Mouse (Mus musculus) hindbrain, embryonic 13.5 days (tissue): Measurements from ENCODE around the gene Timp2. TPM values are rescaled to one million over a fixed set of nuclear protein-coding genes. Genes with fewer than 3 reads are reported as not detected.
A peak's percentile ranks its signal among the peaks of the same experiment; 100 is the strongest.

ENCODE experiments used
- ATAC-seq: fragments of 200-750 bp; cut with Nextera tagmentation; 2 replicates; pipeline ENCODE4 v1.8.0; 2017; ENCODE audit warnings: moderate TSS enrichment; ENCODE audit not compliant: low FRiP score
- H3K27ac ChIP-seq: fragments of 300-500 bp; sonication (generic); 2 replicates; pipeline ENCODE4 v1.5.1; 2015; ENCODE audit warnings: inconsistent platforms, mild to moderate bottlenecking, moderate library complexity
- H3K27me3 ChIP-seq: fragments of 300-500 bp; sonication (generic); 2 replicates; pipeline ENCODE4 v1.6.1; 2015; ENCODE audit warnings: mild to moderate bottlenecking, inconsistent platforms
- H3K36me3 ChIP-seq: fragments of 300-500 bp; sonication (generic); 2 replicates; pipeline ENCODE4 v1.6.1; 2015; ENCODE audit warnings: mild to moderate bottlenecking, inconsistent platforms
- H3K4me1 ChIP-seq: fragments of 300-500 bp; sonication (generic); replicated peaks from 2 replicates; pipeline ENCODE4 v1.6.1; 2015; ENCODE audit warnings: inconsistent platforms
- H3K4me2 ChIP-seq: fragments of 300-500 bp; sonication (generic); 2 replicates; pipeline ENCODE4 v1.6.1; 2015; ENCODE audit warnings: inconsistent platforms, mild to moderate bottlenecking, moderate library complexity
- H3K4me3 ChIP-seq: fragments of 300-500 bp; sonication (generic); 2 replicates; pipeline ENCODE4 v1.5.1; 2015; ENCODE audit warnings: mild to moderate bottlenecking, inconsistent platforms
- H3K9ac ChIP-seq: fragments of 300-500 bp; sonication (generic); 2 replicates; pipeline ENCODE4 v1.6.1; 2015; ENCODE audit warnings: mild to moderate bottlenecking, inconsistent platforms
- H3K9me3 ChIP-seq: fragments of 300-500 bp; sonication (generic); 2 replicates; pipeline ENCODE4 v1.6.1; 2016; ENCODE audit warnings: inconsistent platforms
- WGBS: fragments of 180-500 bp; shearing (Covaris S2); methylation state at CpG from one replicate; pipeline ENCODE4 v1.1.7; 2015; 5-methylcytosine and 5-hydroxymethylcytosine counted together
- polyA plus RNA-seq: library from polyadenylated mRNA; unstranded; fragments of >200 nt; fragmentation: Nextera tagmentation; extraction: Ambion mirVana; gene quantifications from 2 replicates; pipeline ENCODE4 v1.2.1, GENCODE M21; 2015

Timp2 gene
- 45.7 and 48.1 TPM in 2 replicates for polyA plus RNA-seq

GRCm38 (mm10) chr11:118355640-118356039 lies at the start of gene Timp2:
Gene Timp2 (minus strand): TSS chr11:118355740.
- H3K27me3 ChIP-seq: no peaks in the 10 kb centered on the region
- peak within 1 kb of the TSS; percentile 82 for H3K4me3 ChIP-seq
- peak within 1 kb of the TSS; percentile 92 for H3K27ac ChIP-seq
- 27% methylated on average over 6 of the region's 6 CpGs for WGBS
- peak within 1 kb of the TSS; percentile 84 for H3K4me2 ChIP-seq
- H3K36me3 ChIP-seq: no peaks in the 10 kb centered on the region
- ATAC-seq: no peak; the same call in 1 of the 2 replicates
- no peaks in the 10 kb centered on the region for H3K9me3 ChIP-seq
- H3K4me1 ChIP-seq: peaks cover 38% of the 10 kb centered on the region
- peak within 1 kb of the TSS; percentile 92 for H3K9ac ChIP-seq

DNA sequence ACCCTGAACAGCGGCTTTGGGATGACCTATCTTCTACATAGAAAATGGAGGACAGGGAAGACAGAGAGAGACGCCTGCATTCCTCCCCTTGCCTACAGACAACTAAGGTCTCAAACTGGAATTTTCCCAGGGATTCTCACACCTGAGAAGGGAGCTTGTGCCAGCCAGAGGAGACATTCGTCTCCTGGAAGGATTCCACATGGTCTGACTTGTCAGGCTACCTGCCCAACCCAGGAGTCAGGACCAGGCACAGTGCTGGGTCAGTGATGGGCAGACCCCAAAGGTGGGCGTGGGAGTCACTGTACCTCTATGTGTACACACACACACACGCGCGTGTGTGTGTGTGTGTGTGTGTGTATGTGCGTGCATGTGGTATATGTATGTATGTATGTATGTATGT lies 49.8 kb upstream of the Timp2 start:
- Histone ChIP-seq H3K9ac (no peak overlapping the region), H3K27ac (no peak overlapping the region), H3K27me3 (no peaks in the 10 kb centered on the region), H3K36me3 (peaks cover 51% of the 10 kb centered on the region), H3K4me2 (no peak overlapping the region), H3K4me3 (no peak overlapping the region), H3K4me1 (peaks cover 12% of the 10 kb centered on the region), H3K9me3 (no peaks in the 10 kb centered on the region)
- 97% methylated on average over 8 of the region's 8 CpGs for WGBS
- ATAC-seq: no peak

DNA sequence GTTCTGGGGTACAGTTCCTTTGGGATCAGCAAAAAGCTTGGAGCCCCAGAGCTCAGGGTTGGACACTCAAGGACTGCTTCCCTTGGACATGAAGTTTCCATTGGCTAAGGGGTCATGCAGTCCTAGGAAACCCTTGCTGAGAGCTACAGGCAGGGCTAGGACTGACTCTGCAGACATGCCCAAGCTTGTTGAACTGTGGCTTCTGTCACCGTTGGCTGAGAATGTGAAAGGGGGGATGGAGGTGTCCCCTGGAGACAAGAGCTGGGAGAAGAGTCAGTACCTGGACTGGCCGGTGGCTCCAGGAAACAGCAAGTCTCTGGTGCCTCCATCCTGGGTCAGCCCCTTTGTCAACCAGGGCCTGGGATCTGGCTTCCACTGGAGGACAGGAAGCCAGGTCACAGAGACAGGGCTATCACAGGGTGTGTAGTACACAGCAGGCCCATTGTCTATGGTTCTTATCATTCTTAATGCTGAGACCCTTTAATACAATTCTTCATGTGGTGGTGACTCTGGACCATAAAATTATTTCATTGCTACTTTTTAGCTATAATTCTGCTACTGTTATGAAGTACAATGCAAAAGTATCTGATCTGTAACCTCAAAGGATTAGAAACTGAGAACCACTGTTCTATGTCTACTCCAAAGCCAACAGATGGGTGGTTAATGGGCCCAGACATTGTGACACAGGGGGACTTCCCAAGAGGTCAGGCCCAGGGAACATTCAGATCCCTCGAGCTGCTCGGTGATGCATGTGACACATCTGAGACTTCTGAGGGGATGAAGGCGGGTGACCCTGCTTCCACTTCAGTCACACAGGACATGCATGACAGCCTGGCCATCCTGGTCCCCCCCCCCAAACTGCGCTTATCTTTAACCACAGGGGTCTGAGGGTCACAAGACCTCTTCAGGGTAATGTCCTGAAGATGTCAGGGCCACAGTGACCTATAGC lies 48.7 kb upstream of the Timp2 start:
- Histone ChIP-seq H3K9me3 (no peaks in the 10 kb centered on the region), H3K4me3 (no peak overlapping the region), H3K9ac (no peak overlapping the region), H3K4me1 (peaks cover 14% of the 10 kb centered on the region), H3K4me2 (no peak overlapping the region), H3K27me3 (no peaks in the 10 kb centered on the region), H3K36me3 (peaks cover 40% of the 10 kb centered on the region), H3K27ac (no peak overlapping the region)
- no peak for ATAC-seq
- WGBS: 70% methylated on average over 6 of the region's 6 CpGs

- H3K36me3 ChIP-seq: peaks cover 31% of the 10 kb centered on the region
- H3K4me1 ChIP-seq: peaks cover 14% of the 10 kb centered on the region
- WGBS: 90% methylated on average over 2 of the region's 2 CpGs
- no peaks in the 10 kb centered on the region for H3K9me3 ChIP-seq
- H3K9ac ChIP-seq: no peak overlapping the region
- H3K4me2 ChIP-seq: no peak overlapping the region
- H3K27ac ChIP-seq: no peak overlapping the region
- no peak overlapping the region for H3K4me3 ChIP-seq
- ATAC-seq: no peak
- no peaks in the 10 kb centered on the region for H3K27me3 ChIP-seq
These were observed 47.6 kb upstream of the Timp2 start for GRCm38 (mm10) chr11:118403183-118403582.

DNA sequence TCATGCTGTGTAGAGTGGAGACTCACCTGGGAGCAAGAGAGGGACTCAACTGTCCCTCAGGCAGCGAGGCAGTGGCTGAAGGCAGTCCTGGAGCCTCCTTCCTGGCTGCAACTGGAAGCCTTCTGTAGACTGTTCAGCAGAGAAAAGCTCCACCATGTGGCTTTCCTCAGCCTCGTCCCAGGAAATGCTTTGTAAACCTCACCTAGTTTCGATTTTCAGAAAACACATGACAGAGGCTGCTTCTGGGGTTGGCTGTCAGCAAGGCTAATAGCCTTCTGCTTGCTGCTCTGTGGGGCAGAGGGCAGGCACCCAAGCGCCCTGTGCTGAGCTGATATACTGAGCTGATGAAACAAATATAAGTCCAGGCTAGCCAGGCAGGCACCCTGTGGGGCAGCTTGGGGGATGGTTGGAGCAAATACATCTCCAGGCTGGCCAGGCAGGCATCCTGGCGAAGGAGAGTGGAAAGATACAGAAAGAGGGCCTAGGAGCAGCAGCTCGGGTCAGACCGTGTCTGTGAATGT lies 46.3 kb upstream of the Timp2 start, which contains the start of gene Lgals3bp:
TSS of gene Lgals3bp (minus strand) at position 333 of the 521 bp plus-strand sequence.
- no peak within 1 kb of the TSS for H3K4me2 ChIP-seq
- H3K9ac ChIP-seq: peak within 1 kb of the TSS; percentile 49; the same call in 1 of the 2 replicates
- no peak for ATAC-seq

DNA sequence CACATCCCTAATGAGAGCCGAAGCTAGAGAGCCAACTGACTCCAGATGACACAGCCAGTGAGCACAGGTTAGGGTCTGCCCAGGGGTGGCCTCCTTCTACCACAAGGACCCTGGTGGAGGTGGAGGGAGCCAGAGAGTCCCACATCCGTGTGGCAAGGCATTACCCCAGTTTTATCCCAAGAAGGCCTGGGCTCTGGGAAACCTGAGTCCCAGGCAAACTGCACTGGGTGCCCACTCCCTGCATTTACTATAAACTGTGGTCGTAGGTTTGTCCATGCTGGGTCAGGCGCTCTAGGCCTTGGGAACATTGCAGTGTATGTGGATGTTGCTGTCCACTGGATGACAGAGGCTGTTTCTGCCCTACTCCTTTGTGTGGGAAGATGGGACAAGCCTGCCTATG lies 45.7 kb upstream of the Timp2 start:
- Histone ChIP-seq H3K36me3 (peaks cover 14% of the 10 kb centered on the region), H3K4me1 (peaks cover 14% of the 10 kb centered on the region), H3K9ac (no peak overlapping the region), H3K4me3 (no peak overlapping the region), H3K27me3 (no peaks in the 10 kb centered on the region), H3K9me3 (no peaks in the 10 kb centered on the region), H3K27ac (0 out of 2 replicates have a peak overlapping the region, but pooled peaks have one; percentile 3), H3K4me2 (no peak overlapping the region)
- no peak for ATAC-seq
- WGBS: 86% methylated on average over 4 of the region's 4 CpGs

More for the DNA sequence above, 46.3 kb upstream of the Timp2 start, which contains the start of gene Lgals3bp:
- peak within 1 kb of the TSS; percentile 18; the same call in 1 of the 2 replicates for H3K27ac ChIP-seq
- H3K4me1 ChIP-seq: peaks cover 14% of the 10 kb centered on the region
- peaks cover 17% of the 10 kb centered on the region for H3K36me3 ChIP-seq
- H3K4me3 ChIP-seq: no peak within 1 kb of the TSS
- no peaks in the 10 kb centered on the region for H3K9me3 ChIP-seq
- WGBS: 66% methylated on average over 7 of the region's 7 CpGs
- no peaks in the 10 kb centered on the region for H3K27me3 ChIP-seq

- H3K36me3 ChIP-seq: peaks cover 14% of the 10 kb centered on the region
- WGBS: 42% methylated on average over 6 of the region's 6 CpGs
- H3K9me3 ChIP-seq: no peaks in the 10 kb centered on the region
- peaks cover 14% of the 10 kb centered on the region for H3K4me1 ChIP-seq
- no peak overlapping the region for H3K4me2 ChIP-seq
- ATAC-seq: no peak
- H3K27ac ChIP-seq: 0 out of 2 replicates have a peak overlapping the region, but pooled peaks have one; percentile 3
- no peak overlapping the region for H3K4me3 ChIP-seq
- H3K9ac ChIP-seq: no peak overlapping the region
- H3K27me3 ChIP-seq: no peaks in the 10 kb centered on the region
These were observed 45.0 kb upstream of the Timp2 start for GRCm38 (mm10) chr11:118400566-118400936.

- 75% methylated on average over 5 of the region's 5 CpGs for WGBS
- no peak for ATAC-seq
- H3K27ac ChIP-seq: no peak overlapping the region
These were observed 44.5 kb upstream of the Timp2 start for GRCm38 (mm10) chr11:118399891-118400565.

DNA sequence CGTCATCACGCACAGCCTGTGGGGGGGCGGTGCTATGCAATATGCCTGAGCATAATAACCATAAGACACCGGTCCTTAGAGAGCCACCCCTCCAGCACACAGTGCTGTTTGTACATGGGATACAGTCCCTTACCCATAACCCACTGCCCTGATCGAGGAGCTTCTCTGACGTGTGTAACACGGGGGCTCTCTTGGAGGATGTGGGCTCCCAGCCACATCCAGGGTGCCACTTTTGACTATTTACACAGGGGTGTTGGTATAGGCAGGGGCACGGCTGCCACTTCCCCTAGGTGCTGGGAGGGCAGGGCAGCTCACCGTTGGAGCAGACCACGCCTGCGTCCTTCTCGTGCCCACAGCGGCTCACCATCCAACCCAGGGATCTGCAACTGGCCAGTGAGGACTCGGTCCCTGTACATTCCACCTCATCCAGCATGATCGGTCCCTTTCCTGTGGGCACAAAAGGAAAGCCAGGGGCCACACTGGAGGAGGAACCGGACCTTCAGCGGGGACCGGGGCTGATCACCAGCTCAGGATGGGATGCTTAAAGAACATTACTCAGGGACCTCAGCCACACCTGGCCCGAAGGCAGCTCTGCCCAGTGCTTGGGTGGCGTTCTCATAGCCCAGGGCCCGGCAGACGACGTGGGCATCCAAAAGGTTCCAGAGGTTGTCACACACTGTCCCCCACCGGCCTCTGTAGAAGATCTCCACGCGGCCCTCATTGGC lies 42.4 kb upstream of the Timp2 start:
- H3K36me3 ChIP-seq: 0 out of 2 replicates have a peak, but pooled peaks cover 9% of the 10 kb centered on the region
- H3K27ac ChIP-seq: no peak overlapping the region
- no peaks in the 10 kb centered on the region for H3K9me3 ChIP-seq
- no peak overlapping the region for H3K4me3 ChIP-seq
- no peak for ATAC-seq
- 93% methylated on average over 26 of the region's 26 CpGs for WGBS
- no peaks in the 10 kb centered on the region for H3K27me3 ChIP-seq
- no peak overlapping the region for H3K4me2 ChIP-seq
- H3K9ac ChIP-seq: no peak overlapping the region
- H3K4me1 ChIP-seq: peaks cover 14% of the 10 kb centered on the region

More at GRCm38 (mm10) chr11:118399891-118400565, 44.5 kb upstream of the Timp2 start:
- Histone ChIP-seq H3K9me3 (no peaks in the 10 kb centered on the region), H3K4me2 (no peak overlapping the region), H3K36me3 (0 out of 2 replicates have a peak, but pooled peaks cover 9% of the 10 kb centered on the region), H3K9ac (no peak overlapping the region), H3K4me1 (peaks cover 14% of the 10 kb centered on the region), H3K27me3 (no peaks in the 10 kb centered on the region), H3K4me3 (no peak overlapping the region)

DNA sequence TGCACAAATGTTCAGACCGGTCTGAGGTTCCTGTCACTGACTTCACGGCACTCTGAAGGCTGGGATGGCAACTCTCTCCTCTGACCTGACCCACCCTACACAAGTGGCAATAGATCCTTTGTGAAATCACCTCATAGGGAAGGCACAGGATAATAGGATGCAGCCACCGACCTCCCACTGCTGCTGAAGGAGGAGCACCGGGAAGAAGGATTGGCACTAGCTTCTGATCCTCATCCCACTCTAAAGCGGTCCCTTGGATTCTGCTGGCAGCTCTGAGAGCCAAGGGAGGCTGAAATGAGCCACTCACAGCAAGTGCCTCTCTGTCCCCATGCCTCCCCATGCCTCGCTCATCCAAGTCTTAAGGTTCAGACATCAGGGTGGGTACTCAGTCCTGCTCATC lies 39.0 kb upstream of the Timp2 start:
- no peaks in the 10 kb centered on the region for H3K4me1 ChIP-seq
- no peaks in the 10 kb centered on the region for H3K27me3 ChIP-seq
- 56% methylated on average over 6 of the region's 6 CpGs for WGBS
- no peaks in the 10 kb centered on the region for H3K9me3 ChIP-seq
- no peak overlapping the region for H3K4me3 ChIP-seq
- H3K4me2 ChIP-seq: no peak overlapping the region
- H3K36me3 ChIP-seq: 0 out of 2 replicates have a peak, but pooled peaks cover 9% of the 10 kb centered on the region
- no peak overlapping the region for H3K27ac ChIP-seq
- ATAC-seq: no peak
- H3K9ac ChIP-seq: no peak overlapping the region; the same call in 1 of the 2 replicates

GRCm38 (mm10) chr11:118393991-118394390 lies 38.5 kb upstream of the Timp2 start:
- Histone ChIP-seq H3K9ac (no peak overlapping the region), H3K9me3 (no peaks in the 10 kb centered on the region), H3K36me3 (0 out of 2 replicates have a peak, but pooled peaks cover 9% of the 10 kb centered on the region), H3K27ac (no peak overlapping the region), H3K4me2 (no peak overlapping the region), H3K4me1 (no peaks in the 10 kb centered on the region), H3K27me3 (no peaks in the 10 kb centered on the region), H3K4me3 (no peak overlapping the region)
- no peak for ATAC-seq
- WGBS: 77% methylated on average over 5 of the region's 5 CpGs
